Comparison of ENCODE assay signal across 16 mouse cellular contexts in genomic region chrX:73512904-73513303, GRCm38 (mm10). TPM values are rescaled to one million over a fixed set of nuclear protein-coding genes. Genes with fewer than 3 reads are reported as not detected.
A peak's percentile ranks its signal among the peaks of the same experiment; 100 is the strongest.
DNase-seq lines count a peak whose midpoint lies in the region; ATAC-seq and TF ChIP-seq lines count a peak whose summit lies in the region.
"Had no signal": no experiment of that assay in that cellular context is flagged by ENCODE, and none has a peak within 500 bp of the region (broad histone marks: within the 10 kb centered on the region; RNA-seq: fewer than 3 reads in every experiment).

No protein-coding gene starts in this region.

- no peak overlapping the region for H3K27ac ChIP-seq in hindbrain, postnatal 0 days
- no peak overlapping the region for H3K27ac ChIP-seq in hindbrain, embryonic 11.5 days (ENCODE audit: low read depth, low read length)
- H3K27ac ChIP-seq in embryonic facial prominence, embryonic 11.5 days (replicated peaks; ENCODE audit: low read depth, low read length), result no peak overlapping the region
- H3K27ac ChIP-seq in layer of hippocampus, adult 2 months, result peak overlapping the region; percentile 85
- H3K27ac ChIP-seq in thymus, adult 2 months (ENCODE audit: control insufficient read depth, insufficient read depth, low read length), result no peak overlapping the region
- H3K27ac ChIP-seq: hindbrain, embryonic 13.5 days had no signal

- WGBS in hindbrain, postnatal 0 days, result 33% methylated on average over 3 of the region's 3 CpGs
- 31% methylated on average over 3 of the region's 3 CpGs for WGBS in hindbrain, embryonic 11.5 days
- 35% methylated on average over 3 of the region's 3 CpGs for WGBS in embryonic facial prominence, embryonic 11.5 days
- 39% methylated on average over 3 of the region's 3 CpGs for WGBS in thymus, adult 2 months

- no peak overlapping the region for H3K4me3 ChIP-seq in hindbrain, postnatal 0 days (ENCODE audit: low read length)
- no peak overlapping the region for H3K4me3 ChIP-seq in hindbrain, embryonic 11.5 days (ENCODE audit: low read depth, low read length)
- H3K4me3 ChIP-seq in embryonic facial prominence, embryonic 11.5 days (ENCODE audit: low read depth, low read length), result no peak overlapping the region
- H3K4me3 ChIP-seq in layer of hippocampus, adult 2 months, result no peak overlapping the region
- H3K4me3 ChIP-seq in thymus, adult 2 months (ENCODE audit: control insufficient read depth, insufficient read depth, low read length), result no peak overlapping the region
- H3K4me3 ChIP-seq: hindbrain, embryonic 13.5 days had no signal

- no peaks in the 10 kb centered on the region for H3K9me3 ChIP-seq in hindbrain, postnatal 0 days (ENCODE audit: low read length)
- no peaks in the 10 kb centered on the region for H3K9me3 ChIP-seq in hindbrain, embryonic 11.5 days (ENCODE audit: control insufficient read depth, low read length)
- no peaks in the 10 kb centered on the region for H3K9me3 ChIP-seq in embryonic facial prominence, embryonic 11.5 days (replicated peaks; ENCODE audit: control insufficient read depth, low read length)
- H3K9me3 ChIP-seq: hindbrain, embryonic 13.5 days had no signal

- no peak for DNase-seq in hindbrain, postnatal 0 days (ENCODE audit: low spot score)
- no peak for DNase-seq in hindbrain, embryonic 11.5 days (ENCODE audit: low spot score)
- DNase-seq in embryonic facial prominence, embryonic 11.5 days (ENCODE audit: low spot score), result peak; percentile 9
- peak; percentile 59 to 74 for DNase-seq in layer of hippocampus, adult 2 months (ENCODE audit: low spot score in 2 of 2)
- DNase-seq in right cerebral cortex, adult 2 months (ENCODE audit: low spot score in 2 of 2), result peak; percentile 43 to 56
- DNase-seq in thymus, adult 2 months, result no peak
- DNase-seq: adrenal gland, postnatal 14 days; heart, adult 11 months; kidney, postnatal 36 days; lung, postnatal 14 days; thymus, postnatal 36 days had no signal

- no peak overlapping the region for H3K9ac ChIP-seq in hindbrain, postnatal 0 days (replicated peaks; ENCODE audit: low read length)
- no peak overlapping the region for H3K9ac ChIP-seq in hindbrain, embryonic 11.5 days (ENCODE audit: low read depth, low read length)
- H3K9ac ChIP-seq in embryonic facial prominence, embryonic 11.5 days (replicated peaks; ENCODE audit: low read length), result no peak overlapping the region
- H3K9ac ChIP-seq: hindbrain, embryonic 13.5 days had no signal

- H3K4me2 ChIP-seq in hindbrain, postnatal 0 days (ENCODE audit: low read depth, low read length), result no peak overlapping the region
- no peak overlapping the region for H3K4me2 ChIP-seq in hindbrain, embryonic 11.5 days (replicated peaks; ENCODE audit: low read depth, low read length)
- H3K4me2 ChIP-seq in embryonic facial prominence, embryonic 11.5 days (ENCODE audit: low read depth, low read length), result no peak overlapping the region
- H3K4me2 ChIP-seq: hindbrain, embryonic 13.5 days; liver, embryonic 11.5 days had no signal

- no peaks in the 10 kb centered on the region for H3K36me3 ChIP-seq in hindbrain, postnatal 0 days (ENCODE audit: insufficient read depth, low read length)
- no peaks in the 10 kb centered on the region for H3K36me3 ChIP-seq in hindbrain, embryonic 11.5 days (ENCODE audit: control insufficient read depth, insufficient read depth, low read length)
- no peaks in the 10 kb centered on the region for H3K36me3 ChIP-seq in embryonic facial prominence, embryonic 11.5 days (replicated peaks; ENCODE audit: control insufficient read depth, insufficient read depth, low read depth, low read length)
- H3K36me3 ChIP-seq in thymus, adult 2 months (ENCODE audit: control insufficient read depth, insufficient read depth, low read length), result no peaks in the 10 kb centered on the region
- H3K36me3 ChIP-seq: hindbrain, embryonic 13.5 days had no signal

- ATAC-seq in hindbrain, postnatal 0 days, result 0 out of 2 replicates have a peak, but pooled peaks have one; percentile 44
- no peak for ATAC-seq in hindbrain, embryonic 11.5 days (ENCODE audit: low FRiP score)
- no peak for ATAC-seq in embryonic facial prominence, embryonic 11.5 days (replicated peaks; ENCODE audit: insufficient number of reproducible peaks, low FRiP score, low TSS enrichment, low read depth)
- ATAC-seq in inflammation-experienced regulatory T-cells, adult 6 months, result no peak

- no peaks in the 10 kb centered on the region for H3K27me3 ChIP-seq in hindbrain, postnatal 0 days (ENCODE audit: insufficient read depth, low read length)
- no peaks in the 10 kb centered on the region for H3K27me3 ChIP-seq in hindbrain, embryonic 11.5 days (ENCODE audit: control insufficient read depth, insufficient read depth, low read length)
- no peaks in the 10 kb centered on the region for H3K27me3 ChIP-seq in embryonic facial prominence, embryonic 11.5 days (ENCODE audit: control insufficient read depth, insufficient read depth, low read length)
- H3K27me3 ChIP-seq in thymus, adult 2 months (ENCODE audit: control insufficient read depth, insufficient read depth, low read length), result no peaks in the 10 kb centered on the region
- H3K27me3 ChIP-seq: CH12.LX; hindbrain, embryonic 13.5 days had no signal

- no peaks in the 10 kb centered on the region for H3K4me1 ChIP-seq in hindbrain, postnatal 0 days (ENCODE audit: insufficient read depth, low read length)
- no peaks in the 10 kb centered on the region for H3K4me1 ChIP-seq in hindbrain, embryonic 11.5 days (replicated peaks; ENCODE audit: control insufficient read depth, insufficient read depth, low read length)
- no peaks in the 10 kb centered on the region for H3K4me1 ChIP-seq in embryonic facial prominence, embryonic 11.5 days (ENCODE audit: control insufficient read depth, insufficient read depth, low read length)
- no peaks in the 10 kb centered on the region for H3K4me1 ChIP-seq in thymus, adult 2 months (replicated peaks; ENCODE audit: control insufficient read depth, insufficient read depth, low read length)
- H3K4me1 ChIP-seq: hindbrain, embryonic 13.5 days had no signal

- TF ChIP-seq CTCF in hindbrain, postnatal 0 days (IDR thresholded peaks at IDR 0.05; ENCODE audit: low read depth), result no peak
- no peak for TF ChIP-seq CTCF in layer of hippocampus, adult 2 months (conservative IDR thresholded peaks at IDR 0.05)
- TF ChIP-seq CTCF in thymus, adult 2 months (IDR thresholded peaks at IDR 0.05; ENCODE audit: borderline replicate concordance, control insufficient read depth, extremely low read depth, insufficient read depth, low read length, poor library complexity), result no peak

- TF ChIP-seq POLR2A in thymus, adult 2 months (IDR thresholded peaks at IDR 0.05; ENCODE audit: control insufficient read depth, extremely low read depth, insufficient read depth, low read length, poor library complexity), result no peak

RNA-seq across cellular contexts. Expression of gene Atp2b3, which starts 10.0 kb away (rescaled TPM):
- total RNA-seq in hindbrain, postnatal 0 days (2014; rRNA removed), result 40.9 and 44.0 TPM in 2 replicates
- 8.1 and 8.2 TPM in 2 replicates for polyA plus RNA-seq in hindbrain, postnatal 0 days (2015; fragmentation: Nextera tagmentation; extraction: Ambion mirVana)
- 0.66 and 0.84 TPM in 2 replicates for polyA plus RNA-seq in hindbrain, embryonic 11.5 days (2014; fragmentation: Nextera tagmentation; extraction: Ambion mirVana)
- 0.38 and 0.48 TPM in 2 replicates for polyA plus RNA-seq in embryonic facial prominence, embryonic 11.5 days (2014; fragmentation: Nextera tagmentation; extraction: Ambion mirVana)
- 100 to 1,000 TPM; 156 to 158 TPM for total RNA-seq in layer of hippocampus, adult 2 months (2021)
- polyA plus RNA-seq in thymus, adult 2 months (2012; rRNA removed), result 0.05 and 0.06 TPM in 2 replicates
- not detected for polyA plus RNA-seq in inflammation-experienced regulatory T-cells, adult 6 months (2017; shearing (Covaris generic))
- total RNA-seq: CH12.LX; monocyte, adult 5-6 weeks had no signal

RNA-seq across cellular contexts. Expression of gene Bgn, which starts 29.5 kb away (rescaled TPM):
- 51.9 and 68.9 TPM in 2 replicates for total RNA-seq in hindbrain, postnatal 0 days (2014; rRNA removed)
- polyA plus RNA-seq in hindbrain, postnatal 0 days (2015; fragmentation: Nextera tagmentation; extraction: Ambion mirVana), result 17.9 and 23.7 TPM in 2 replicates
- polyA plus RNA-seq in hindbrain, embryonic 11.5 days (2014; fragmentation: Nextera tagmentation; extraction: Ambion mirVana), result 38.8 and 53.1 TPM in 2 replicates
- 32.0 and 36.4 TPM in 2 replicates for polyA plus RNA-seq in embryonic facial prominence, embryonic 11.5 days (2014; fragmentation: Nextera tagmentation; extraction: Ambion mirVana)
- total RNA-seq in layer of hippocampus, adult 2 months (2021), result 10 to 100 TPM; 15.9 to 19.3 TPM
- 83.6 and 91.6 TPM in 2 replicates for polyA plus RNA-seq in thymus, adult 2 months (2012; rRNA removed)
- polyA plus RNA-seq in inflammation-experienced regulatory T-cells, adult 6 months (2017; shearing (Covaris generic)), result 1 to 10 TPM in 1 of 3 experiments, not detected in 2; 1.1 TPM
- total RNA-seq: CH12.LX; monocyte, adult 5-6 weeks had no signal

RNA-seq across cellular contexts. Expression of gene Haus7, which starts 54.1 kb away (rescaled TPM):
- total RNA-seq in hindbrain, postnatal 0 days (2014; rRNA removed), result 22.0 and 33.5 TPM in 2 replicates
- 62.8 and 63.7 TPM in 2 replicates for polyA plus RNA-seq in hindbrain, postnatal 0 days (2015; fragmentation: Nextera tagmentation; extraction: Ambion mirVana)
- 76.9 and 77.6 TPM in 2 replicates for polyA plus RNA-seq in hindbrain, embryonic 11.5 days (2014; fragmentation: Nextera tagmentation; extraction: Ambion mirVana)
- polyA plus RNA-seq in embryonic facial prominence, embryonic 11.5 days (2014; fragmentation: Nextera tagmentation; extraction: Ambion mirVana), result 85.3 and 91.4 TPM in 2 replicates
- 10 to 100 TPM in 1 of 2 experiments, 1 to 10 TPM in 1; 8.1 to 11.1 TPM for total RNA-seq in layer of hippocampus, adult 2 months (2021)
- polyA plus RNA-seq in thymus, adult 2 months (2012; rRNA removed), result 20.8 and 21.4 TPM in 2 replicates
- polyA plus RNA-seq in inflammation-experienced regulatory T-cells, adult 6 months (2017; shearing (Covaris generic)), result 10 to 100 TPM; 28.7 to 40.7 (median 32.3) TPM

Comparison
In these comparisons a context has a peak if more than half of its experiments do, and no peak if none do; other contexts are left out.
1. DNase-seq: peak in embryonic facial prominence, embryonic 11.5 days (single experiment), layer of hippocampus, adult 2 months (2 of 2) and right cerebral cortex, adult 2 months (2 of 2); none in hindbrain, postnatal 0 days (single experiment), hindbrain, embryonic 11.5 days (single experiment) and thymus, adult 2 months (single experiment).